28 mouse cellular contexts compared by ENCODE assay signal in genomic region chr17:10498935-10499655, GRCm38 (mm10).
DNase-seq lines count a peak whose midpoint lies in the region; ATAC-seq and TF ChIP-seq lines count a peak whose summit lies in the region.
"Had no signal": no experiment of that assay in that cellular context is flagged by ENCODE, and none has a peak within 500 bp of the region (broad histone marks: within the 10 kb centered on the region; RNA-seq: fewer than 3 reads in every experiment).

No protein-coding gene starts in this region.

- intact Hi-C loops in gastrocnemius, adult 2 months (cut with DNase I), result loop anchor here (10.0 kb wide), 3 partner anchors 274 to 1334 kb away; no protein-coding TSS in a partner anchor

- 56% methylated on average over 6 of the region's 6 CpGs for WGBS in heart, postnatal 0 days
- 68% methylated on average over 6 of the region's 6 CpGs for WGBS in heart, embryonic 12.5 days

- no peak overlapping the region for H3K4me3 ChIP-seq in gastrocnemius, adult 2 months
- no peak overlapping the region for H3K4me3 ChIP-seq in heart, postnatal 0 days (ENCODE audit: low read depth, low read length)
- H3K4me3 ChIP-seq in heart, embryonic 12.5 days, result no peak overlapping the region
- H3K4me3 ChIP-seq: embryonic facial prominence, embryonic 13.5 days; forebrain, embryonic 10.5 days; forebrain, embryonic 15.5 days; hindbrain, embryonic 10.5 days; hindbrain, embryonic 15.5 days; limb, embryonic 13.5 days; liver, embryonic 12.5 days; neural tube, embryonic 15.5 days had no signal

- H3K36me3 ChIP-seq in heart, postnatal 0 days (replicated peaks; ENCODE audit: control insufficient read depth, insufficient read depth, low read length), result no peaks in the 10 kb centered on the region
- H3K36me3 ChIP-seq in heart, embryonic 12.5 days, result no peaks in the 10 kb centered on the region
- H3K36me3 ChIP-seq: embryonic facial prominence, embryonic 13.5 days; forebrain, embryonic 10.5 days; forebrain, embryonic 15.5 days; hindbrain, embryonic 10.5 days; hindbrain, embryonic 15.5 days; limb, embryonic 13.5 days; liver, embryonic 12.5 days; neural tube, embryonic 15.5 days had no signal

- peak overlapping the region; percentile 86 for H3K27ac ChIP-seq in gastrocnemius, adult 2 months
- H3K27ac ChIP-seq in heart, postnatal 0 days (ENCODE audit: low read depth), result peak overlapping the region; percentile 84; the same call in 1 of the 2 replicates
- H3K27ac ChIP-seq in heart, embryonic 12.5 days (ENCODE audit: poor library complexity, severe bottlenecking), result no peak overlapping the region
- H3K27ac ChIP-seq: embryonic facial prominence, embryonic 13.5 days; forebrain, embryonic 10.5 days; forebrain, embryonic 15.5 days; hindbrain, embryonic 10.5 days; limb, embryonic 13.5 days; liver, embryonic 12.5 days had no signal

- no peak for DNase-seq in gastrocnemius, adult 2 months
- DNase-seq in gastrocnemius, adult 18-20 months (ENCODE audit: low spot score), result no peak
- DNase-seq in heart, postnatal 0 days (ENCODE audit: low spot score), result peak; percentile 29
- peak; percentile 29 for DNase-seq in urinary bladder, postnatal 14 days (ENCODE audit: low spot score)
- no peak for DNase-seq in urinary bladder, postnatal 36 days (ENCODE audit: low spot score in 2 of 2)
- DNase-seq in layer of hippocampus, adult 9-10 months (ENCODE audit: low spot score), result no peak
- DNase-seq in thymus, postnatal 4 days, result no peak
- DNase-seq: adrenal gland, postnatal 14 days; cerebellum, adult 11-12 months; cerebellum, postnatal 10 days; gastrocnemius, postnatal 14 days; heart, postnatal 14 days; kidney, adult 11 months; kidney, postnatal 14 days; liver, postnatal 0 days; midbrain, embryonic 14.5 days; right cerebral cortex, postnatal 14 days had no signal

- H3K9me3 ChIP-seq in heart, postnatal 0 days (replicated peaks; ENCODE audit: control insufficient read depth, low read length), result no peaks in the 10 kb centered on the region
- H3K9me3 ChIP-seq in heart, embryonic 12.5 days (replicated peaks), result no peaks in the 10 kb centered on the region
- H3K9me3 ChIP-seq: embryonic facial prominence, embryonic 13.5 days; forebrain, embryonic 10.5 days; forebrain, embryonic 15.5 days; hindbrain, embryonic 10.5 days; hindbrain, embryonic 15.5 days; limb, embryonic 13.5 days; liver, embryonic 12.5 days; neural tube, embryonic 15.5 days had no signal

- no peak for ATAC-seq in heart, postnatal 0 days (ENCODE audit: insufficient read depth, low read depth)
- ATAC-seq in heart, embryonic 12.5 days (ENCODE audit: insufficient number of reproducible peaks, low FRiP score), result no peak
- ATAC-seq: forebrain, embryonic 15.5 days; inflammation-experienced regulatory T-cells, adult 6 months; liver, embryonic 12.5 days; liver, postnatal 0 days had no signal

- H3K4me1 ChIP-seq in heart, postnatal 0 days (ENCODE audit: control insufficient read depth, insufficient read depth), result peaks cover 30% of the 10 kb centered on the region
- H3K4me1 ChIP-seq in heart, embryonic 12.5 days (replicated peaks), result peaks cover 35% of the 10 kb centered on the region
- H3K4me1 ChIP-seq: liver, embryonic 12.5 days had no signal

- no peak for TF ChIP-seq CTCF in gastrocnemius, adult 2 months (IDR thresholded peaks at IDR 0.05)
- no peak for TF ChIP-seq CTCF in heart, postnatal 0 days (IDR thresholded peaks at IDR 0.05; ENCODE audit: low read depth)

- H3K9ac ChIP-seq in heart, postnatal 0 days (replicated peaks; ENCODE audit: low read depth, low read length), result no peak overlapping the region
- H3K9ac ChIP-seq in heart, embryonic 12.5 days, result no peak overlapping the region
- H3K9ac ChIP-seq: embryonic facial prominence, embryonic 13.5 days; forebrain, embryonic 15.5 days; hindbrain, embryonic 15.5 days; limb, embryonic 13.5 days; liver, embryonic 12.5 days; liver, postnatal 0 days; neural tube, embryonic 15.5 days had no signal

- no peak overlapping the region for H3K4me2 ChIP-seq in heart, postnatal 0 days (ENCODE audit: low read depth, low read length)
- H3K4me2 ChIP-seq in heart, embryonic 12.5 days, result no peak overlapping the region
- H3K4me2 ChIP-seq: embryonic facial prominence, embryonic 13.5 days; forebrain, embryonic 15.5 days; hindbrain, embryonic 15.5 days; limb, embryonic 13.5 days; liver, embryonic 12.5 days; neural tube, embryonic 15.5 days had no signal

- TF ChIP-seq EP300 in heart, postnatal 0 days (IDR thresholded peaks at IDR 0.05; ENCODE audit: low read depth), result 0 out of 2 replicates have a peak, but pooled peaks have one; percentile 29

- H3K27me3 ChIP-seq in heart, postnatal 0 days (ENCODE audit: control insufficient read depth, insufficient read depth, low read length), result no peaks in the 10 kb centered on the region
- H3K27me3 ChIP-seq in heart, embryonic 12.5 days (replicated peaks), result no peaks in the 10 kb centered on the region
- H3K27me3 ChIP-seq: embryonic facial prominence, embryonic 13.5 days; forebrain, embryonic 15.5 days; hindbrain, embryonic 15.5 days; liver, embryonic 12.5 days; neural tube, embryonic 15.5 days; Patski had no signal

Comparison
In these comparisons a context has a peak if more than half of its experiments do, and no peak if none do; other contexts are left out.
1. DNase-seq: peak in heart, postnatal 0 days (single experiment) and urinary bladder, postnatal 14 days (single experiment); none in gastrocnemius, adult 2 months (single experiment), gastrocnemius, adult 18-20 months (single experiment), urinary bladder, postnatal 36 days (0 of 2), layer of hippocampus, adult 9-10 months (single experiment) and thymus, postnatal 4 days (single experiment).